Mouse (Mus musculus): ENCODE results near the gene Grm1. TPM values are rescaled to one million over a fixed set of nuclear protein-coding genes. Genes with fewer than 3 reads are reported as not detected.

Grm1 gene
- polyA plus RNA-seq, 1 experiment, result 1.2 TPM

DNA sequence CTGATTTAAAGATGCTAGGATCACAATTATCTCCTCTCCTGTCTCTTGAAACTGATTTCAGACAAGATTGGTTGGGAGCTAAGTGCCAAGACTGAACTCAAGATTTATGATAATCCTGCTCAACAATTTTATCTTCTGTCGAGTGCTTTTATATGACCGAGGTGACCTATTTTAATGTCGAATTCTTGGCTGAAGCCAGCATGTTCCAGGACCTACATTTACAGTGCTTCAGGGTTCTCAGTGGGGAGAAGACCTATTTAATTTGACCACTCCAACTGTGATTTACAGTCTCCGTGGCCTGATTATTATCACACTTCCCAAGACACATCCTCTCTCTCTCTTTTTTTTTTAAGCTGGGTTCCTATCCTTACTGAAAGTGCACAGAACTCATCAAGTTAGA is 168.5 kb downstream of the Grm1 start:
- 92% methylated on average over 4 of the region's 4 CpGs for WGBS
- no peaks in the 10 kb centered on the region for H3K36me3 ChIP-seq (ENCODE audit: control insufficient read depth, insufficient read depth, low read length)
- no peaks in the 10 kb centered on the region for H3K4me1 ChIP-seq (replicated peaks; ENCODE audit: control insufficient read depth, insufficient read depth, low read length)
- no peak for TF ChIP-seq POLR2A (IDR thresholded peaks at IDR 0.05; ENCODE audit: control insufficient read depth, extremely low read depth, insufficient read depth, low read length, poor library complexity)
- DNase-seq, result no peak
- no peaks in the 10 kb centered on the region for H3K27me3 ChIP-seq (ENCODE audit: control insufficient read depth, insufficient read depth, low read length)
- no peak overlapping the region for H3K4me3 ChIP-seq (ENCODE audit: control insufficient read depth, insufficient read depth, low read length)
- H3K27ac ChIP-seq (ENCODE audit: control insufficient read depth, insufficient read depth, low read length), result no peak overlapping the region

DNA sequence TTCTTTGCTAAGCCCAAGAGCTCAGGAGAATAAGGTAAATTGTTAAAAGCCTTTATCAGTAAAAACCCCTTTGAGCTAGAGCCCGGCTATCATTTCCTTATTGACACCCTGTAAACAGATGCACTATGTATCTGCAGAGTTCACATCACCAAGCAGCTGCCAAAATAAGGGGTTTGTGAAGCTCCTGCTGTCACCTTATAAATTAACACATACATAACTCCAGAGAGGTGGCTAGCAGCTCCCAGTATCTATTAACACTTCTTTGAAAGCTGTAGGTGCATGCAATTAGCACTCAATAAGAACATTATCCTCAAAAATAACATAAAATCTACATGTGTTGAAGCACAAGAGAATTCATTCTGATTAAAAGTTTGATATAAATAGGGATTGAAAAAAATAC is 191.9 kb downstream of the Grm1 start:
- TF ChIP-seq POLR2A (IDR thresholded peaks at IDR 0.05; ENCODE audit: control insufficient read depth, extremely low read depth, insufficient read depth, low read length, poor library complexity) (no peak), CTCF (IDR thresholded peaks at IDR 0.05; ENCODE audit: borderline replicate concordance, control insufficient read depth, extremely low read depth, insufficient read depth, low read length, poor library complexity) (no peak)
- H3K27me3 ChIP-seq (ENCODE audit: control insufficient read depth, insufficient read depth, low read length), result no peaks in the 10 kb centered on the region
- H3K36me3 ChIP-seq (ENCODE audit: control insufficient read depth, insufficient read depth, low read length), result no peaks in the 10 kb centered on the region
- no peak for DNase-seq
- WGBS, result 90% methylated on average over 1 of the region's 1 CpGs
- no peaks in the 10 kb centered on the region for H3K4me1 ChIP-seq (replicated peaks; ENCODE audit: control insufficient read depth, insufficient read depth, low read length)
- no peak overlapping the region for H3K4me3 ChIP-seq (ENCODE audit: control insufficient read depth, insufficient read depth, low read length)
- no peak overlapping the region for H3K27ac ChIP-seq (ENCODE audit: control insufficient read depth, insufficient read depth, low read length)

- no peak overlapping the region for H3K27ac ChIP-seq (ENCODE audit: control insufficient read depth, insufficient read depth, low read length)
- H3K36me3 ChIP-seq (ENCODE audit: control insufficient read depth, insufficient read depth, low read length), result no peaks in the 10 kb centered on the region
- H3K4me1 ChIP-seq (replicated peaks; ENCODE audit: control insufficient read depth, insufficient read depth, low read length), result no peaks in the 10 kb centered on the region
- TF ChIP-seq CTCF (IDR thresholded peaks at IDR 0.05; ENCODE audit: borderline replicate concordance, control insufficient read depth, extremely low read depth, insufficient read depth, low read length, poor library complexity) (no peak), POLR2A (IDR thresholded peaks at IDR 0.05; ENCODE audit: control insufficient read depth, extremely low read depth, insufficient read depth, low read length, poor library complexity) (no peak)
- DNase-seq, result no peak
- H3K27me3 ChIP-seq (ENCODE audit: control insufficient read depth, insufficient read depth, low read length), result no peaks in the 10 kb centered on the region
- H3K4me3 ChIP-seq (ENCODE audit: control insufficient read depth, insufficient read depth, low read length), result no peak overlapping the region
- 89% methylated on average over 9 of the region's 9 CpGs for WGBS
Measured at GRCm38 (mm10) chr10:10888521-10888920, 193.6 kb downstream of the Grm1 start.

DNA sequence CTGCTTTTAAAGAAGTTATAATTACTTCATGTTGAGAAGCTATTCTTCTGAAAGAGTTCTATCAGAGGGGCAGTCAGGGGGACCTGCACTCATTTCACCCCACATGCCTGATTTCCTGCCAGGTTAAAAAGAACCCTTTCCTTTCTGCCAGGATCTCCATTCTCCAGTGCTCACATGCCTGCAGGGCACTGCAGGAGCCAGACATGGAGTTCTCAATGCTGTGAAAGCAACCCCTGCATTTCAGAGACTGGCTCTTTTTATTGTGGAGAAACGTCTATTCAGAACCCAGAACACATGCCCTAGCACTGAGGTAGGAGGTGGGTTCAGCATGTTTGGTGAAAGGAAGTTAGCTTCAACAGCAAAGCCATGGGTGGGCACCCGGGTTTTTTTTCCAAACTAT is 197.2 kb downstream of the Grm1 start:
- Histone ChIP-seq H3K36me3 (ENCODE audit: control insufficient read depth, insufficient read depth, low read length) (no peaks in the 10 kb centered on the region), H3K27me3 (ENCODE audit: control insufficient read depth, insufficient read depth, low read length) (no peaks in the 10 kb centered on the region), H3K4me3 (ENCODE audit: control insufficient read depth, insufficient read depth, low read length) (no peak overlapping the region), H3K27ac (ENCODE audit: control insufficient read depth, insufficient read depth, low read length) (no peak overlapping the region), H3K4me1 (replicated peaks; ENCODE audit: control insufficient read depth, insufficient read depth, low read length) (no peaks in the 10 kb centered on the region)
- TF ChIP-seq CTCF (IDR thresholded peaks at IDR 0.05; ENCODE audit: borderline replicate concordance, control insufficient read depth, extremely low read depth, insufficient read depth, low read length, poor library complexity), result no peak
- 49% methylated on average over 2 of the region's 2 CpGs for WGBS
- no peak for DNase-seq

GRCm38 (mm10) chr10:10872142-10872541 is 210.0 kb downstream of the Grm1 start:
- no peak overlapping the region for H3K4me3 ChIP-seq (ENCODE audit: control insufficient read depth, insufficient read depth, low read length)
- H3K4me1 ChIP-seq (replicated peaks; ENCODE audit: control insufficient read depth, insufficient read depth, low read length), result no peaks in the 10 kb centered on the region
- H3K27ac ChIP-seq (ENCODE audit: control insufficient read depth, insufficient read depth, low read length), result no peak overlapping the region
- DNase-seq, result no peak
- WGBS, result 82% methylated on average over 3 of the region's 3 CpGs
- no peaks in the 10 kb centered on the region for H3K27me3 ChIP-seq (ENCODE audit: control insufficient read depth, insufficient read depth, low read length)
- TF ChIP-seq POLR2A (IDR thresholded peaks at IDR 0.05; ENCODE audit: control insufficient read depth, extremely low read depth, insufficient read depth, low read length, poor library complexity) (no peak), CTCF (IDR thresholded peaks at IDR 0.05; ENCODE audit: borderline replicate concordance, control insufficient read depth, extremely low read depth, insufficient read depth, low read length, poor library complexity) (no peak)
- H3K36me3 ChIP-seq (ENCODE audit: control insufficient read depth, insufficient read depth, low read length), result no peaks in the 10 kb centered on the region

GRCm38 (mm10) chr10:10870271-10870670 is 211.9 kb downstream of the Grm1 start:
- DNase-seq, result no peak
- no peaks in the 10 kb centered on the region for H3K36me3 ChIP-seq (ENCODE audit: control insufficient read depth, insufficient read depth, low read length)
- 93% methylated on average over 2 of the region's 2 CpGs for WGBS
- no peak overlapping the region for H3K4me3 ChIP-seq (ENCODE audit: control insufficient read depth, insufficient read depth, low read length)
- TF ChIP-seq CTCF (IDR thresholded peaks at IDR 0.05; ENCODE audit: borderline replicate concordance, control insufficient read depth, extremely low read depth, insufficient read depth, low read length, poor library complexity) (no peak), POLR2A (IDR thresholded peaks at IDR 0.05; ENCODE audit: control insufficient read depth, extremely low read depth, insufficient read depth, low read length, poor library complexity) (no peak)
- no peak overlapping the region for H3K27ac ChIP-seq (ENCODE audit: control insufficient read depth, insufficient read depth, low read length)
- H3K4me1 ChIP-seq (replicated peaks; ENCODE audit: control insufficient read depth, insufficient read depth, low read length), result no peaks in the 10 kb centered on the region
- no peaks in the 10 kb centered on the region for H3K27me3 ChIP-seq (ENCODE audit: control insufficient read depth, insufficient read depth, low read length)

- TF ChIP-seq POLR2A (IDR thresholded peaks at IDR 0.05; ENCODE audit: control insufficient read depth, extremely low read depth, insufficient read depth, low read length, poor library complexity) (no peak), CTCF (IDR thresholded peaks at IDR 0.05; ENCODE audit: borderline replicate concordance, control insufficient read depth, extremely low read depth, insufficient read depth, low read length, poor library complexity) (no peak)
- DNase-seq, result no peak
- no peak overlapping the region for H3K27ac ChIP-seq (ENCODE audit: control insufficient read depth, insufficient read depth, low read length)
- WGBS, result 97% methylated on average over 2 of the region's 2 CpGs
- no peaks in the 10 kb centered on the region for H3K4me1 ChIP-seq (replicated peaks; ENCODE audit: control insufficient read depth, insufficient read depth, low read length)
- no peaks in the 10 kb centered on the region for H3K27me3 ChIP-seq (ENCODE audit: control insufficient read depth, insufficient read depth, low read length)
- H3K4me3 ChIP-seq (ENCODE audit: control insufficient read depth, insufficient read depth, low read length), result no peak overlapping the region
- no peaks in the 10 kb centered on the region for H3K36me3 ChIP-seq (ENCODE audit: control insufficient read depth, insufficient read depth, low read length)
Measured at GRCm38 (mm10) chr10:10866278-10866677, 215.9 kb downstream of the Grm1 start.
